Mouse (Mus musculus) frontal cortex, postnatal 36 days (tissue): ENCODE results near the gene Emc8.

ENCODE experiments used
- DNase-seq, 2 experiments: peaks; one replicate each; pipeline ENCODE4 v3.0.0; 2022; ENCODE audit warnings: low spot score in 2 of 2

The Emc8 gene

DNA sequence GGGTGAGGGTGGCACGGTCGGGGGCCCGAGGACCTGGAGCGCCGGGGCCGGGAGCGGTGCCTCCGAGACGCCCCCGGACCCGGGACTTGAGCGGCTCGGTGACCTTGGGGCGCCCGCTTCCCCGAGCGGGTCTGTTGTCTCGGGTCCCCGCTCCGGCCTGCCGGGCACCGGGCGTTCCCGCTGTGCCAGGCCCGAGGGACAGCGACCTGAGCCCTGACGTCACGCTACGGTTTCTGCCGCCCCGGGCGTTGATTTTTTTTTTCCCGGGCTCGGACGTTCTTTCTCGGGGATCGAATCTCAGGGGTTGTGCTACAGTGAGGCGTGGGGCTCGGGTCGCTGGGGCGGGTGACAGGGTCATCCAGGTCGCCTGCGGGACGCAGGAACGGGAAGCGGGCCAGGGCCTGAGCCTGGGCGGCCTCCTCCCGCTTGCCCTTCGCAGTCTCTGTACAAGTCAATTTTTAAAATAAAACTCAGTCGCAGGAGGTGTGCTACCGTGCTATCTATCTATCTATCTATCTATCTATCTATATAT is at the start of gene Emc8:
Emc8 (minus strand) TSS at position 200 of the 532 bp plus-strand sequence.
- DNase-seq: no peak

DNA sequence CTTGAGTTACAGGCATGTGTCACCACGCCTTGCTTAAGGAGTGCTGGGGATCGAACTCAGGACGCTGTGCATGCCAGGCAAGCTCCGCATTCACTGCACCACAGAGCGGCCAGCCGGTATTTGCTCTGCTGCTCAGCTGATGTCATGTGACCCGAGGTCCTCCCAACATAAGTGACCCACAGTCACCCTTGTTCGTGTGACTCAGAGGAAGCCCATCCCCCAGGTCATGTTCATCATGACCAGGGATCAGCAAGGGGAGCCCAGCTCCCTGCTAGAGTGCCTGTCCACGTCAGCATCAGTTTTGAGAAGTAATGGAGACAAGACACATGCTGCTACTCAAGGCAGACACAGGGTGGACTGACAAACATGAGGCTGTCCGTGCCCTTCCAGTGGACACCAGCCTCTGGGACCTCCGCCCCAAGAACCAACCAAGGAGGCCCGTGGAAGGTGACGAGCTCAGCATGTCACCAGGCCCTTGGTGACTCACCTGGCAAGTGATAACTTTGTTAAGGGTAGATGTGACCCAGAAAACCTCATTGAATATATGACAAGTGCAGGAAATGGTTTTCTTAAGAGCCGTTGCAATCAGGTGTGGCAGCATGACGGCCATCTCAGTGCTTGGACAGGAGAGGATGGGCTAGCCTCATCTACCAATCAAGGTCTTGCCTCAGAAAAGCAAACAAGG is 47.8 kb upstream of the Emc8 start:
- DNase-seq: no peak

DNA sequence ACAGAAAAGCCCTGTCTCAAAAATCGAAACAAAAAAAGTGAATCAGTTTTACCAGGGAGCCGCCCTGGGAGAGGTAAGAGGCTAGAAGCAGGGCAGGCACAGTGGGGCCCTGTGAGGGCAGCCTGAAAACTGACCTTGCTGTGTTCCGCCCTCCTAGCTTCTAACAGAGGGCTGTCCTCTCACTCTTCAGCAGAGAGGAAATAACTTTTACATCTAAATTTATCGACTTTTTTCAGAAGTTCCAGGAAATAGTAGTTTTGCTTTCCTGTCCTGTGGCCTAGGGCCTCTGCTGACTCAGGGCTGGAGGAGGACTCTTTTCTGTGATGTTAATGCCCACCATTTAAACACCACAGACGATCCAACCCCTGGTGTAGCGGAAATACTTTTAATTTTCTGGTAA is 46.8 kb upstream of the Emc8 start:
- DNase-seq: no peak

DNA sequence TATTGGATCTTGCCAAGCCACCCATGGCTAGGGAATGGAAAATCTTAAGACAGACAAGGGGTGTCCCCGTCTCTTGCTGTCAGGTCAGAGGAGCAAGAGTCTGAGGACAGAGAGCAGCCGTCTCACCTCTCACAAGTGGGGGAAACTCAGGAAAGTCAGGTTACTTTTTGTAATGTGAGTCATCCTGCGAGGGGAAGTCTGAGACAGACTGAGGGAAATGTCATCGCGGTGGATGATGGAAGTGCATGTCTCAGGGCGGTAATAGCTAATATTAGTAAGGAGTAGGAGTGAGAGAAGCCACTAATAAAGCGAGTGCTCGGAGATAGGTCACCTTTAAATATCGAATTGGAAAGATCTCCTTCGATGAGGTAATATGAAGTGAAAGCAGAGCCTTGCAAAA is 40.8 kb upstream of the Emc8 start:
- DNase-seq: no peak

DNA sequence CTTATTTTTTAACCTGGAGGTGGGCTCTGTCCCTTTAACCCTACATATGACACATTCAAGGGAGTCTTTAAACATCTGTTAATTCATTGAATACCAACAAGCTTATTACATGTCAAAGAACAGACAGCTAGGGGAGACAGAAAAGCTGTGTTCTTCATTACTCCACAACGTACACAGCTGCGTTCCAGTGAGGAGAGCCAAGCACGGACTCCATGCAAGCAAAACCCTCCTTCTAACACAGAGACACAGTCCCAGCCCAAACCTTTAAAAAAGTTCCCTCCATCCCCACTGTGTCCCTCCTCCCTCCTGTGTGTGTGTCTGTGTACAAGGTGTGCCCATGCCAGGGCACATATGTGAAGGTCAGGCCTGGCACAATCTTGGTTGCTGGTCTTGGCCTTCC is 37.8 kb upstream of the Emc8 start:
- no peak for DNase-seq

DNA sequence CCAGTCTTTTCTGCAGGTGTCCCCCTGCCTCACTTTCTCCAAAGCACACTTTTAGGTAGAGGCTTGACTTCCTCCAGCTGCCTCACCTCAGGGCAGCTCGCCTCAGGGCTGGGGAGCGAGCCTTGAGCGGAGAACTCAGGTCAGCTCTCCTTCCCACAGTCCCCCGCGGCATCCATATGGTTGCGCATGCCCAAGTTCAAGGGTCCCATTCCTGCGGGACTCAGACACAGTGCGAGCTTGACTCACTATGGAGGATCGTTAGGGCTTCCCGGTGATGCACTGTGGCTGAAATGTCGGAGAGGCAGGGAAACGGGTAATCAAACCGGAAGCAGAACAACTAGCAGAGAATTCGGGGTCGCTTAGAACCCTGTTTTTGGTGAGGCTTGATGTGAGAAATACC is 36.8 kb upstream of the Emc8 start:
- DNase-seq: no peak

DNA sequence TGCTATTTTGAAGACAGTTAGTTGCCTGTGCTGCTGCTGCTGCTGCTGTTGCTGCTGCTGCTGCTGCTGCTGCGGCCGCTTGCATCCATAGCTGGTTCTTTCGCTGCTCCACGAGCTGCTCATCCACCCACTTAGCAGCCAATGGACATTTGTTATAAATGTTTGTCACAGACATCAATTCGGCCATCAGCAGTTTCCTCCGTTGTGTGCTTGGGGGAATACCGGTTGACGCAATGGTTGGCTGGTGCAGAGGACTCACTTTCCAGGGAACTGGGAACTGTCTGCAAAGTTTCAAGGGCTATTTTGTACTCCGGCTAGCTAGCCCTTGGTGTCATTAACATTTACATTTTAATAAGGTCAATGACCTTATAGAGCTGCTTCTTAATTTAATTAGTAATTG is 35.8 kb upstream of the Emc8 start:
- DNase-seq: no peak

DNA sequence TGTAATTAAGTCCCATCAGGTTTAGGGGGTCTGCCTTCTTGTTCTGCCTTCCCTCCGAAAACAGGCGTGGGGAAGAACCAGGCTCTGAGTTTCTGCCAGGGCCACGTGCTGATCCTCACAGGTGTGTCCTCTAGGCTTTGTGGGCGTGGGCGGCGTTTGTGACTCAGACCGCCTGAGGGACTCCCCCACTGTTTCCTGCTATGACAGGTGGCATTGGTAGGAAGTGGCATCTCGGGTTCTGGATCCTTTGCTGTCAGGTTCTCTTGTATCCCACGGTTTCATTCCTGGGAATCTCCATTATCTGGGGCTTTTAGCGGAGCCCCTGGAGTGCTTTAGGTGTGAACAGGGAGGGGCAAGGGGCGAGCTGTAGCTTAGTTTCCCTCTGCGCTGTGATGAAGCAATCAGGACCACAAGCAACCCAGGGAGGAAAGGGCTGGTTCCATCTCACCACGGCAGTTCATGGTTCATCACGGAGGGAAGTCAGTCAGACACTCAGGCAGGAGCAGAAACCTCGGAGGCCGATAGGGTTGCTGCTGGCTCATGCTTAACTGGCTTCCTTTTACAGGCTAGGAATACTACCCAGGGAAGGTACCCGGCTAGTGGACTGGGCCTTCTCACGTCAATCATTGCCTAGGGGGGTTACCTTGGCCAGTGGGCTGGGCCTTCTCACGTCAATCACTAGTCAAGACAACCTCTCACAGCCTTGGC is 33.5 kb upstream of the Emc8 start:
- DNase-seq: no peak

DNA sequence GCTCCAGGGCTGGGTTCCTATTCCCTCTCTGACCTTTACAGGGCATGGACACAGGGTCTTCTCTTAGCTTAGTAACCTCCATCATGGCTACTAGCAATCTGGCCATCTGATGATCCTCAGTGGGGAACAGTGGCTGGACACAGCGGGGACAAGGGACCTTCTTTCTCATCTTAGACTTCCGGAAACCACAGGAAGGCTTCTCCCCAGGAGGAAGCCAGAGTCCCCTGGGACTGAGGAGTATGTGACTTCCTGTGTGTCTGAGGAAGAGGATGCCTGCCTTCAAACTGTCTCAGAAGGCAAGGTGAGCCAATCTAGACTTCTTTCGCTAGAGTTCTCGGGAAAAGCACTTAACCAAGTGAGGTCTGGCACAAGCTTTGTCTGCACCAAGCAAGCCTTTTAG is 31.7 kb upstream of the Emc8 start:
- DNase-seq: no peak

DNA sequence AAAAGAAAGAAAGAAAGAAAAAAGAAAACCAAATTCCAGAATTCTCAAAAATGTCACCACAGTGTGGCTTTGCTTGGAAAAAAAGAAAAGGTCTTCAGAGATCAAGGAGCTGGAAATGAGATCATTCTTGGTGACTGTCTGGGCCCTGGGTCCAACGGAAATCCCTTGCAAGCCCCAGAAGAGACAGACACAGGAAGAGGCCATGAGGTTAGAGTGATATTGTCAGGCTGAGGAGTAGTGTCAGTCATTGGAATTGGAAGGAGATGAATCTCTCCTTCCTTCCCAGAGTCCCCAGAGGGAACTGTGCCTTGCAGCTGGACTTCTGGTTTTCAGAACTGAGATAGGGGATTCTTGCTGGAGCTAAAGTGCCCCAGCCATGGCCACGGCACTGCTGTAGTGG is 31.2 kb upstream of the Emc8 start:
- no peak for DNase-seq

DNA sequence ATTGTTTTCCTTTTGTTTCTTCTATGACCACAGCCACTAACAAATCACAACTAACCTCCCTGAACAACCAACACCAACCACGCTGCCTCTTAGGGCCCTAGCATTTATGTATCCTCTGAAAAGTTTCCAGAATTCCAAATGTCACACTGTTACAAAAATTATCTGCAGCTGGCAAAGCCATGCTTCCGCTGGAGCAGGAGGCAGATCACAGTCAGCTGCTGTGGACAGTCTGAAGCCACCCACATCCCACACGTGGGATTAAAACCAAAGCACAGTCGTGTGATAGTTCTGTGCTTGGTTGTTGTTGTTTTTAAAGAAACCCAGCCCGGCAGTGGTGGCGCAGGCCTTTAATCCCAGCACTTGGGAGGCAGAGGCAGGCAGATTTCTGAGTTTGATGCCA is 30.7 kb upstream of the Emc8 start:
- no peak for DNase-seq

DNA sequence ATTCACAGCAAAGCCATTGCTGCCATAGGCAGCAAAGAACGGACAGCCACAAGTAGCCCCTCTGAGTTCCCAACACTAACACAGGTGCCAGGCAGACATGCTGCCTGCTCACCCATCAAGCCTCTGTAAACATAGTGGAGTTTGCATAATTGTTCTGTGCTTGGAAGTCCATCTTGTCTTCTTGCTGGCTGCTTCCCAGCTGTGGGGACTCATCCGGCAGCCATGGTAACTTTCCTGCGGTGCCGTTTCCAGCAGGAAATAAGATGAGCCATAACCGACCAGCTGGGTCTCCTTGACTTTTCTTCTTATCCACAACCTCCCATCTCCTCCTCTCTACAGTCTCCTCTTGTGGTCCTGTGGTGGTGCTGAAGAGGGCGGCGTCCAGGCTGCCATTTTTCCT is 30.1 kb upstream of the Emc8 start:
- no peak for DNase-seq

DNA sequence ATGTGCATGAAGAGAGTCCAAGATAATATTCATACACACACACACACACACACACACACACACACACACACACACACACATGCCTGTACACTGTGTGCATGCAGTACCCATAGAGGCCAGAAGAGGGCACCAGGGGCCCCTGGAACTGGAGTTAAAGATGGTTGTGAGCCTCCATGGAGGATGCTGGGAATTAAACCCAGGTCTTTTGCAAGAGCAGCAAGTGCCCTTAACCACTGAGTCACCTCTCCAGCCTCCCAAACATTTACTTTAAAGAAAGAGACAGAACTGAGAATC is 29.6 kb upstream of the Emc8 start:
- DNase-seq: no peak

DNA sequence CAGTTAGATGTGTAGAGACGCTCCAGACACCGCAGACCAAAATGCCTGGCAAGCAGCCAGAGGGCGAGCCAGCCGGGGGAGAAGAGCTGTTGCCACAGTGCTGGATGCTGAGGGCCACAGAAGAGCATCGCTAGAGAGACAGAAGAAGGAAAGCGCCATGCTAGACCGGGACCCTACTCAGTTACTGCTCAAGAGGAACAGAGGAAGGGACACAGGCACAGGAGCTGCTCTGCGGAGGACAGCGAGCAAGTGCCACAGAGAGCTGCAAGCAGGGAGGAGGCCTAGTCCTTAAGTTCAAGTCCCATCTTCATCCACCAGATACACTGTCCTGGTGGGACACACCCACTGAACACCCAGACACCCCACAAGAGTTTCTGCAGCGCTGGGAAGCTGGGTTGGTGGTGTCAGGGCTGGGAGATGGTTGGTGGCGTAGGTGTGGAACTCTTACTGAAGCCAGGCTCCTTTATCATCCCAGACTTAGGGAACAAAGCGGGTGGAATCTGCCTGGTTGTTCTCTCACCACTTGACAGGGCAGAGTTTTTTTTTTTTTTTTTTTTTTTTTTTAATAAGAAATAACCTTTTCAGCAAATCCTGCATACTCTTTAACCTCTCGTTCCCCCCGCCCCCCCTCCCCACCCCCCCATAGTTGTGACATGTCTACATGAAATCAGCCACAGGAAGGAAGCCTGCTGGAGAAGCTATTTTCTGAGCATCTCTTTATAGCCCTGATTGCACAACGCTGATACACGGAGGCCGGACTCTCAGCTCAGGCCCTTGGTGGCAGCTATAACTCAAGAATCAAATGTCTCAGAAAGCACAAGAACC is 29.0 kb upstream of the Emc8 start:
- no peak for DNase-seq

DNA sequence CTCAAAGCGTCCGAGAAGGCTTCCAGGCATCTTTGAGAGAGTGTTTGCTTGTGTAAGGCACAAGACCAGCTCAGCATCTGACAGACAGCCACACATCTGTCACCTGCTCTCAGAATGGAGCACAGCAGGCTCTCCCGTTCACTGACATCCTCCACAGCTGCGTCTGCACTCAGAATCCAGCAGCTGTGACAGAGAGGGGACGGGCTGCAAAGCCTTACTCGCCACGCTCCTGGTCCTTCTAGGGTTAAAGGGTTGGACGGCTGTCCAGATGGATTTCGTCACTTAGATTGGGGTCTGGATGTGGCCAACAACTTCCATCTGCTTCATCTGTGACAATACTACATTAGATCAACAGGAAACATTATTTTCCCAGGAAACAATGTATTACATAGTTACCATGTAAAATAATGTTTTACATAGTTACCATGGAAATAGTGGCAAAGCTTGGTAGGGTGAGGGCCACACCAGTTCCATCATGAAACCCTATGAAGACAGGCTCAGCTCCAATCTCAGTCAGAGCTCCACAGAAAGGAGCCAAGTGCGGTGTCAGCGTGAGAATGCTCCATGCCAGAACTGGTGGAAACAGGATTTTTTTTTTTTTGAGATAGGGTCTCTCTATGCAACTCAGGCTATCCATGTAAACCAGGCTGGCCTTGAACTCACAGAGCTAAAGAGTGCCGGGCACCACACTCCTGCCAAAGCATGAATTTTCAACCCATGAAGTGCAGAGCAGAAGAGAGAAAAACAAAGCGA is 28.2 kb upstream of the Emc8 start:
- no peak for DNase-seq

DNA sequence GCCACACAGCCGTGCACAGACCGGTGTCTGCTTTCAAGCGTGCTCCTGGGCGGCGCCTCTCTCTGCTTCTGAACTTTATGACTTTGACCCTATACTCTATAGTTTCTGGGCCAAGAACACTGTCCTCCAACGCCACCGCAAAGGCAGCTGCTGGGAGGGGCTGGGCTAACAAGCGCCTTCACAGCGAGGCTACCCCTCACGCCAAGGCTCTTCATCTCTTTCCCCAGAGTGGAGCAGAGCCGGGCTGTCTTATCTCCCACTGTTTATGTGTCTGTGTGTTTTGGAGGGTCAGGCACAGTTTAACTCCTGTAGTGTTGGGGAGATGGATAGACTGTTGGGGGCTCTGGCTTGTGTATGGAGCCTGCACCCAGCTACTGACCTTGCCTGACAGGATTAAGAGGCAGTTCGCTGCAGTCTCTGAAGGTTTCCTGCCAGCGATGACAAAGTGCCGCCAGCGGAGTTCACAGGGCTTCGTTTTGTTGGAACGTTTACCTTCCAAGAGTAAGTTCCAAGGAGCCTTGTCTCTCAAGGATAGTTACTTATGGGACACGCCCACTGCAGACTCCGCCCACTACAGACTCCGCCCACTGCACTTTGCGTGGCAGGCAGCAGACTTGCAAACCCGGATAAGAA is 25.6 kb upstream of the Emc8 start:
- DNase-seq: no peak

DNA sequence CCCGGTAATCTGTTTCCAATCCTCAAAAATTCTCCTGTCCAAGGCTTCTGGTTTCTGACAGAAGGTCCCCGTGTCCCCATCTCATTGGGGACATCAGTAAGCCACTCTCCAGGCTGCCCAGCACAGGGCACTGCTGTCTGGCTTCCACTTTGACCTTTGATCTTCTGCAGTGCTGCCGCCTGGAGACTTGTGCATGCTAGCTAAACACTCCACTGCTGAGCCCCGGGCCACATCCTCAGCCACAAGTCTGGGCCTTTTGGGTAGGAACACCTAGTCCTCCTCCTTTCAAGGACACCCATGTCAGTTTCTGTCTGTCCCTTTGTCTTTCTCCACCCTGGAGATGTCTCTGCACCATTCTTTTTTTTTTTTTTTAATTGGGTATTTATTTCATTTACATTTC is 24.6 kb upstream of the Emc8 start:
- no peak for DNase-seq

DNA sequence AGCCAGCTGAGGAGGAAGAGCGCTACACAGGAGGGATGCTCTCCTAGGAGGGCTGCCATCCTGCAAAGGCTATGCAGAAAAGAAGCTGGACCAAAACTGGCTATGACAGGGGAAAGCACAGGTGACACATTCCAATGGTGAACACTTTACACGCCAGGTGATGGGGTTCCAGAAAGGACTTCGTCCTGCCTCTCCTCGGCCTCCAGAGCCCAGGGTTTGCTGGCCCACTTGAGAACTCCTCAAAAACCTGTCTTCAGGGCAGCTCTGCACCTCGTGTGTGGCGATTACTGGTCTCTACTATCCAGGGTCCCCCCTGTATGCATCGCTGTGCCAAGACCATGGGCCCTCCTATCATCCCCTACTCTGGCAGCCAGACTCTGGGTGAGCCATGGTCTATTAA is 20.1 kb upstream of the Emc8 start:
- no peak for DNase-seq

DNA sequence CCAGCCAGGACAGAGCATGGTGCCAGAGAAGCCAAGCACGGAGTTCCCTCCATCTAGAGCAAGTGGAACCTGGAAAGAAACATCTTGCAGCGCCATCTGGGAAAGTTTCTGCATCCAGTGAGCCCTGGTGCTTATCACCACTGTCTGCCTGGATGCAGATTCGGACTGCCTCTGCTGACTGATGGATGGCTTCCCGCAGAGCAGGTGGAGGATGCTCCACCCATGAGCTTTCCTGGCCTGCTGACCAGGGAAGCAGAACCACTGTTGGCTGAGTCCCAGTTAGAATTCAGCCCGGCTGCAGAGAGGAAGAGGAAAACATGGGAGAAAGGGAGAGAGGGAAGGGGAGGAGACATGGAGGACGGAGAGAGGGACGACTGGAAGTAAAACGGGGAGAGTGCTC is 19.4 kb upstream of the Emc8 start:
- DNase-seq: no peak

DNA sequence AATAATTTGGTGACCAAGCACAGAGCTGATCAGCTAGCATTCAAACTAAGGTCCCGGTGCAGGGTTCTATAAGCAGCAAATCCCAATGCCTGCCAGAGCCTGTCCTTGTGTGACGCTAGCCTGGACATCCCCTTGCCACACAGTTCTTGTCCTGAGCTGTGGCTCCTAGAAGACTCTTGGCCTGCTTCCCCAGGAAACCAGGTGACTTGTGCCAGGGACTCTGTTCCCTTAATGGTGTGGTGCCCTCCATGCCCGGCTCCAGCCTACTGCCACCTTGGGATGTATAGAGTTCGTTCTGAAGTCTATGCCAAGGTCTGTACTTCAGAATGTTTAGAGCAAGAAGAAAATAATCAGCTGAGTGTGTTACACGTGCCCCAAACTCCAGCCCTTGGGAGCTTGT is 18.2 kb upstream of the Emc8 start:
- no peak for DNase-seq

DNA sequence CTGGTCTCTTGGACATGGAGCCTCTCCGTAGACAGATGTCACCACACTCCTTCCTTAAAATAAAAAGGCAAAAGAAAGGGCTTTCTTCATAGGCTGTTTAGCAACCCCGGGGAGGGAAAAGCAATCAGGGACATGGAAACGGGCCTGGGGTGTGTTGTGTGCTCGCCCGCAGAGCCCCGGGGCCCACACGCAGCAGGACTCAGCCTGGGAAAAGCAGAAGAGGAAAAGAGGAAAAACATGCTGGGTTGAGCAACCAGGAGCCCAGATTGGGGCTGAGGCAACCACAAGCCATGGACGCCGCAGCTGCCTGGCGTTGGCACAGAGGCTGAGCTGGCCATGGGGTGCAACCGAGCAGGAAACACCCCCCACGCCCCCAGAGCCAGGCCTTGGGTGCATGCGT is 17.7 kb upstream of the Emc8 start:
- no peak for DNase-seq

DNA sequence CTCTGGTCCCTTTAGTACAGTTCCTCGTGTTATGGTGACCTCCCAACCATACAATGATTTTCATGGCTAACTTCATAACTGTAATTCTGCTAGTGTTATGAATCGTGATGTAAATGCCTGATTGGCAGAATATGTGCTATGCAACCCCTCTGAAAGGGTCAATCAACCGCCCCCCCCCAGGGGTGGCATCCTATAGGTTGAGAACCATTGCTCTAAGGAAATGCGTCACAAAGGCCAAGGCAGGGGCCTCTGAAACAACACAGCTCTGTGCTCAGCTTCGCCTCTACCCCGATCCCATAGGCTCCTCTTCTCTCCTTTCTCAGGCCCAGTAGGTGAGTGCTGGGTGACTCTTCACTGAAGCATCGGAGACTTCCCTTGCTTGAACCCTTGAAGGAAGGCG is 17.2 kb upstream of the Emc8 start:
- no peak for DNase-seq
